Mouse (Mus musculus): ENCODE measurements at regions not wholly inside any gene's neighbourhood (a gene's known extent, or its start where the extent isn't known, plus 50 kb on each side); places are given as distances from the start of the nearest gene placed in this dataset.

DNA sequence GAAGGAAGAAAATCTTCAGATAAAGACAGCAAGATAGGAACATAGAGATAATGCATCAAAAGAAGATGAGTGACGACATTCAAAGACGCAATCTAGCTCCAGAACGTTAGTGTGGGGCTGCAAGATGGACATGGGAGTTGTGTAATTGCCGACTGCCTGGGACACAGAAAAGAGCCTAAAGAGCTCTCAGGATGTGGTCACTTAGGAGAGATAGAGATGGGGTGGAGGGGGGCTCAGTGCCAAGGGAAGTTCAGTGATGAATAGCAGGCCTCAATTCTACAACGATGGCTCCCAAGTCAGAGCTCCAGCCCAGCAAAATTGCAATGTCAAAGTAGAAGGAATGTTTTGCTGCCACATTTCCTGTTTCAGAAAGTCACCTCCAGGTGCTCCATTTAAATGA lies 545.3 kb downstream of the Nfib start:
- TF ChIP-seq CTCF (IDR thresholded peaks at IDR 0.05; ENCODE audit: insufficient read depth, low read depth, low read length): no peak
- no peak for TF ChIP-seq POLR2A (IDR thresholded peaks at IDR 0.05; ENCODE audit: insufficient read depth, low read depth, low read length)

All from olfactory bulb, adult 2 months (tissue).